Mouse (Mus musculus): ENCODE results near the gene Gabpb1. TPM values are rescaled to one million over a fixed set of nuclear protein-coding genes. Genes with fewer than 3 reads are reported as not detected.
"Not testable (repeated sequence)": the region's sequence is repeated elsewhere in the genome, so short reads cannot be mapped to it uniquely, and the experiment has no call there.

Gene Gabpb1
- total RNA-seq, 4 experiments from 2014 or later: 9.6 to 17.7 (median 14.0) TPM

DNA sequence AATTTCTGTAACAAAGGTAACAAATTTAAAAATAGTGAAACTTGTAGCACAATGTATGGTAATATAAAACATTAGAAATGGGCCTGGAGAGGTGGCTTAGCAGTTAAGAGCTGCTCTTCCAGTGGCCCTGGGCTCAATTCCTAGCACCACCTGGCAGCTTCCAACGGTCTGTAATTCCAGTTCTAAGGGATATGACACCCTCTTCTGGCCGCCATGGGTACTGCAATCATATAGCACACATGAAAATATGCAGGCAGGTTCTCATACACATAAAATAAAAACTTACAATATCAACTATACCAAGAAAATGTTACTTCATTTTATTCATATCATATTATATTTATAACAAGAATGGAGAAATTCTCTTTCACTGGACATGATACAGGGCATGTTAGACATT, 35.8 kb downstream of the Gabpb1 start:
- no peak for DNase-seq (ENCODE audit: low spot score)

DNA sequence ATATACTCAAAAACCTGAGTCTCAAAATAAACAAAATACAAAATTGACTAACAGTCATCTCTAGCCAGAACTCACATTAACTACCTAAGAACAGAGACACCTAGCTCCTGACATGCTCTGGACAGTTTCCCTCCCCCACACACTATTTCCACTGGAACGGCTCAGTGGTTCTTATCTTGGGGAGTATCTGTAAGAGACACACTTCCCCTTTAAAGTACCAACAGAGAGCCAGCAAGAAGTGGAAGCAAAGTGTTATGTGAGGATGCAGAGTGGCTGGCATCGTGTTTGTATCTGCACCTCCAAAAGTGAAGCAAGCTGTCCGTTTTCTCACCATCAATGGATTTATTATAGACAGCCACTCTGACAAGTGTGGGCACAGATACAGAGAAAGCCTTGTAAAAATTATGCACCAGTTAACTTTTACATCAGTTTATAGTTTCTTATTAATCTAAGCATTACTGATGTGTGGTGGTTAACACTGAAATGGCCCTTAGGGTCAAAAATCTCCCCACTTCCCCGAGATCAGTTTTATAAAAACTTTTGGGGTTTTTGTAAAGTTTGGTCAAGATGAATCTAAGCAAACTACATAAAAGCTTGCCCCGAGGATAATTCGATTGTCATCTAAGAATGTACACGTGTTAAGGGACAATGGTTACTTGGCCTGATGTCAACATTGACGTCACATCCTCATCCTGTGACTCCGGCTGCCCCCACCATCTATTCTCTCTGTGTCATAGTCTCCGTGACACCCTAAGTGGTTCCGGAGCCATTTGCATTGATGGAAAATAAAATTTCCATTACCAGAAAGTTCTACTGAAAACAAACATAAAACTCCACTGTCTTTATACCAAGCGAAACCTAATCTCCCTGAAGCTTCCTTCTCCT, 40.0 kb downstream of the Gabpb1 start:
- DNase-seq (ENCODE audit: low spot score): peak; percentile 68

DNA sequence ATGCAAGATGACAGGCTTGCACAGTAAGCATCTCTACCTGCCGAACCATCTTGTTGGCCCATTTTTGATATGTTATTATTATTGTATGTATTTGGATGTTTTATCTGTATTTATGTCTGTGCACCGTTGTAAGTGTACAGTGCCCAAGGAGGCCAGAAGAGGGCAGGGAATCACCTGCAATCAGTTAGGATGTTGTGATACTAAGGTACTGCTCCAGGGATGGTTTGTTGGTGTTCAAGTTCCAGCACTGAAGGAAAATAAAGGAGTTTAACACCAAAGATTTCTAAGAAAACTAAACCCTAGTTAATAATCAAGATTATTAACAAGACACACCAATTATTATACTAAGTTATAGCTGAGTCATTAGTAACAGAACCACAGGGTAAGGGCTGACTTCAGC, 43.0 kb downstream of the Gabpb1 start:
- DNase-seq (ENCODE audit: low spot score): no peak

DNA sequence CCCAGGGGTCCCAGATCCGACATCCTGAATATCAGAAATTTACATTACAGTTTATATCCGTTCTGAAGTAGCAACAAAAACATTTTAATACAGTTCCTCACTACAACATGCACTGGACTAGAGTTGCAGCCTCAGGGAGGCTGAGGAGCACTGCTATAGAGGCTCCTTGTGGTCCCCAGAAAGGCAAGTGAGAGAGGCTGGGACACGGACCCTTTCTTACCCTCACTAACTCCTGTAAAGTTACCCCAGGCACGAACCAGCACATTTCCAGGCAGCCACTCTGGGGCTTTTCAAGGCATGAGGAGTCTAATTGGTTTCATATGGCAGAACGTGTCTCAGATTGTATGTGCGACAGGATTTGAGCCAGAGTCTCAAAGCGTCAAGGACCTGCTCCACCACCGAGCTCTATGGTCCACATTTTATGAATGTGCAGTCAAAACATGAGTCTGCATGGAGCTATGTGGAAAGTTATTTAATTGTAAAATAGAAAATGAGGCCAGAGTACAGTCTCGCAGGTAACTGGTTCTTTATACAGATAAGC, 47.6 kb downstream of the Gabpb1 start:
- no peak for DNase-seq (ENCODE audit: low spot score)

DNA sequence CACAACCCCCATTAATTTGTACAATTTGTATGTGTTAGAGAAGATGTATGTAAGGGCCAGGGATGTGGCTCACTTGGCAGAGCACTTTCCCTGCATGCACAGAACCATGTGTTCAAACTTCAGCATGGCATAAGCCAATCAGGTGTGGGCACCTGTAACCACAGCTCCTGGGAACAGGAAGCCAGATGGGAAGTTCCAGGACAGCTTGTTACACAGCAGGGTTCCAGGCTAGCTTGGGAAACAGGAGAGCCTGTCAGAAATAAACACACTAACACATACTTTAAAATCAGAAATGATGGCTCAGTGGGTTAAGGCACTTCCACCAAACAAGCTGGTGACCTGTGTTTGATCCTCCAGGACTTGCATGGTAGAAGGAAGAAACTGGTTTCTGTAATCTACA, 53.0 kb downstream of the Gabpb1 start:
- no peak for DNase-seq (ENCODE audit: low spot score)

DNA sequence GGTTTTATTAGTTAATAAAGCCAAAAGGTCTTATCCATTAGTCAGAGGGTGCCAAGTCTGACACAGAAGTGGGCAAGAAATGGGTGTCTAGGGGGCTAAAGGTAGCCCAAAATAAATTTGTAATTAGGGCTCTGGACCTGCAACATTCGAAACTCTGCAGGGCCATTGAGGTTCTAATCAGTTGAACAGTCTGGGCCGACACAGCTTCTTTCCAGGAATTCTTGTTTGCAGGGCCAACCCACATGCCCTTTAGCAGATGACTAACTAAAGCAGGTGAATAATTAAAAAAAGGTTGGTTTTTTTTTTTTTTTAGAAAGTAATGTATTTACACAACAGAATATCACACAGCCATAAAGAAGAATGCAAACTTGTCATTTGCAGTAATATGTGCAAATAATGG, 53.7 kb downstream of the Gabpb1 start:
- DNase-seq (ENCODE audit: low spot score): no peak

DNA sequence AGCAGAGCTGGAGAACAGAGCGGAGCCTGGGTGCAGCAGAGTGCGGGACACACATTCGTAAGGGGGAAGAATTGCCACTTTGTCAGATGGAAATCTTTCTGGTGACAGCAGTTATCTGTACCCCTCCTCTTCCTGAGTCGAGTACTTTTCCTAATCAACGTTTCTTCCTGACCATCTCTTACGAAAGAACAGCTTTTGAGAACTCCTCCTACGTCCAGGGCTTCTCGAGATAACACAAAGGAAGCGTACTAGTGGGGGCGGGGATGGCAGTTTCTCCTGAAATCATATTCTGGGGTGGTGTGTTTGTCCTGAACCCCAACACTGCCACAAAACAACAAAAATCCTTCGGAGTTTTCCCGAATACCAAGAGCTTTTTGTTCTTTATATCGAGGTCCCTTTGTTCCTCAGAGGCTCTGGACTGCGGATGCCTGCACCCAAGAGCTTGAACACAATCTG, 56.9 kb downstream of the Gabpb1 start, which contains the start of gene Hdc:
Gene Hdc (minus strand): TSS at position 51 of the 456 bp plus-strand sequence.
- no peak for DNase-seq (ENCODE audit: low spot score)

DNA sequence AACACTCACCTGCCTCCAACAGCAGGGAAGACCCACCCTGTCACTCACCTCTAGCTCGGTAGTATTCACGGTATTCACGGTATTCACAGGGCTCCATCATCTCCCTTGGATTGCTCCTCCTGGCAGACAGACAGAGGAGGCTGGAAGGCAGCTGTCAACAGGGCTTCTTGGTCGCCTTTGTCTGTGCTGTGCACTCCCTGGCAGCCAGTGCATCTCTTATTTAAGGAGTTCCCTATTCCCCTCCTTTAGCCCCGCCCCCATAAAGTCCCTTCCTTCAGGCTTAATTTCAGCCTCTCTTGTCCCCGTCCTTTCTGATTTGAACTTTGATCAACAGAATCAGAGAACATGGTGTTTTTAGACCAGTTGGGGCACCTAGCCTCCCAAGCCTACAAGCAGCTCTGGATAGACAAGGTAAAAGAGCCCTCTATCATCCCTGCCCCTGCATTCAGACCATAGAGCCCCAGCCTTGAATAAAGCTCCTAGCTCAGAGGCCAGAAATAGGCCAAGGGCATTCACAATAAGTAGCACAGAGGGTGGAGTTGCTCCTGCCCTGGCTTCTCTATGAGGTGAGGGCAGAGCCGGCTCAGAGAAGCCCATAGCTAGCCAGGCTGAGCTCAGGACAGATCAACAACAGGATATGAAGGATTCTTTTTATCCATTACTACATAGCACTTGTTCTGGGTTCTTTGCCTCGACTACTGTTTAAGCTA, 57.5 kb downstream of the Gabpb1 start:
- DNase-seq (ENCODE audit: low spot score): no peak

DNA sequence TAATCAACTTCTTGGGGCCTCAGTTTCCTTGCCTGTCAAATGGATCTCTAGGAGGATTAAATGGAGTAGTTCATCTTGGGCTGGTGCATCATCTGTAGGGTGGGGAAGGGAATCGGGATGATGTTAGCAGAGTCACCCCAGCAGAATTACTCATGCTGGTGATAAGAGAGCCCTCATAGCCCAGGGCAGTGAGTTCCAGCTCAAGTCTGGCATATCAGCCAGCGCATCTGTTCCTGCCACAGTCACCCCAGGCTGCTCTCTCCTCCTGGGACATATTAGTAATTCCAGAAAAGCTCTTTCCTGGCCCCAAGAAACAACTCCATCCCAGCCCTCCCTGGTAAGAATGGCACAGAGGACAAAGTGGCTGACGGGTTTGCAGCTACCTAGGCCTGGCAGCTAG, 60.8 kb downstream of the Gabpb1 start:
- DNase-seq (ENCODE audit: low spot score): no peak

DNA sequence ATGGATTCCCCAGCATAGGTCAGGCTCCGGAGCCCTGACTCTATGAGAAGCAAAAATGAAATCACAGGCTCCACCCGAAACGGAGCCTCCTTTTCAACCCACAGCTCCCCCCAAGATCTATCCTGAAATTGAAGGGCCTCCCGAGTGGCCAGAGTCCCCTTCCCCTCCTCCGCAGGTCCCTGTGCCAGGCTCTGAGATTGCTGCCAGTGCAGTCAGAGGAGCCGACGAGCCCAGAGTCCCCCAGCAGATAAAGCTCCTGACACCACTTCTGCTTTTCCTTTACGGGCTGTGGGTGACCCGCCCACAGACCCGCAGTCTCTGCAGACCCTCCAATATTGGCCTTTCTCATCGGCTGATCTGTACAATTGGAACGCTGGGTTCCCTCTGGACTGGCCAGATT, 66.5 kb downstream of the Gabpb1 start:
- DNase-seq (ENCODE audit: low spot score): not testable (repeated sequence)

DNA sequence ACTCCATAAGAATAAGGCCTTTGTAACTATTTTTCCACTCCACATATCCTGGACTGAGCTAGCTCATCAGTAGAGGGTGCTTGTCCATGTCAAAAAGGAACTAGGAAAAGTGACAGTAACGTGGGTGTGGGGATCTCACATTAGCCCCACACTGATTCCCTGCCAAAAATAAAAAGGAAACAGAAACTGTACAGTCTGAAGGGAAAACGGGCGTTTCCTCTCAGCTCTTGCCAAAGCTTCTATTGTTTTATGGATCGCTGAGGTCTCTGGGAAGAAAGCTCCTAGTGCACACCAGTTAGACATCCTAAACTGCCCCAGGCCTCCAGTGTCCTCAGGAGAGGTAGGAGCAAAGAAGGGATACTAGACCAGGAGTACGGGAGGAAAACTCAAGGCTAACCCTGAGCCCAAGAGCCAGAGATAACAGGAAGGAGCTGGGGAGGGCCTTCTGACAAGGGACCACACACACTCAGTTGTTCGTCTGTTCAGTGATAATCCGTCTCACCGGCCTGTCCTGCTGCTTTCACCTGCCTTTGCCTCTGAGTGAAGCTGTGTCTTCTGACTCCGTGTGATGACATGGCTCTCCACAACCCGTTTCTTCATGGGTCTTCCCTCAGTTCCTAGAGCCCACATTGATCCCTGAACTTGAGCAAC, 68.5 kb downstream of the Gabpb1 start:
- peak; percentile 62 for DNase-seq (ENCODE audit: low spot score)

DNA sequence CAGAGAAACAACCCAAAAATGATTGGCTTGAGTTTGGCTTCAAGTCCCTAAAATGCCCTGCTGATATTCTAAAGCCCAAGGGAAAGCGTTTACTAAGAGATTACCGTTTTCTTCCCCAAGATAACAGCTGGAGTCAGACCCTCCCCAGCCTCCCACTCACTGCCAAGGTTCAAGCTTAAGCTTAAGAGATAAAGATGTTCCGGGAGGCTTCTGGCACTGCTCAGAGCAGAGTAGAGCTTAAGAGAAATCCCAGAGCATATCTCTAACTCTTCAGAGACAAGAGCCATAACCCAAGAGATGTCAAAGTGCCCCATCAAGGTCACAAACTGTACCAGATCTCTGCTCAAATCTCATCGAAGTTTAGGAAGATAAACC, 69.5 kb downstream of the Gabpb1 start:
- no peak for DNase-seq (ENCODE audit: low spot score)

DNA sequence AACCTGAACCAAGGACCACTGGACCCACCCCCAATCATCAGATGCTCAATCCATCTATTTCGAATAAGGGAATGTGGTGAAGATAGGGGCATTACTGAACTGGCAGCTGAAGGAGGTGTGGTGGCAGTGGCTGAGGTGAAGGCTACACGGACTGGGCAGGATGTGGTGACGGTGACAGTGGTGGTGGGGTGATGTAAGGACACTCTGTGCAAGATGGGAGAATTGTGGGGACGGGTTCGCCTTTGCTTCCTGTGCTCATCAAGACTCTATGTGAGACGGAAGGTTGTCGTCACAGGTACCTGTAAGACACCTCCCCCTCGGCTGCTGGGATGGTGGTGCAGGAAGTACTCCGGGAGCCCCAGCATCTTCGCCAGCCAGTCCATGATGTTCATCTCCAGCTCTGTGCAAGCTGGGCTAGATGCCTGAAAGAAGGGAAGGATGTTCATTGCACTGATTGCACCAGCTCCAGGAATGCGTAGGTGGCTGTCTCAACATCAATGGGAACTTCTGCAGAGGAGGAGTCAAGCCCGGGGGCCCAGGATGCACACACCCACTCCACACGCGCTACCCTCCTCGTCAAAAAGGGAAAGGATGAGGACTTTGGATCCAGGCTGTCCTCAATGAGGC, 70.0 kb downstream of the Gabpb1 start:
- no peak for DNase-seq (ENCODE audit: low spot score)

DNA sequence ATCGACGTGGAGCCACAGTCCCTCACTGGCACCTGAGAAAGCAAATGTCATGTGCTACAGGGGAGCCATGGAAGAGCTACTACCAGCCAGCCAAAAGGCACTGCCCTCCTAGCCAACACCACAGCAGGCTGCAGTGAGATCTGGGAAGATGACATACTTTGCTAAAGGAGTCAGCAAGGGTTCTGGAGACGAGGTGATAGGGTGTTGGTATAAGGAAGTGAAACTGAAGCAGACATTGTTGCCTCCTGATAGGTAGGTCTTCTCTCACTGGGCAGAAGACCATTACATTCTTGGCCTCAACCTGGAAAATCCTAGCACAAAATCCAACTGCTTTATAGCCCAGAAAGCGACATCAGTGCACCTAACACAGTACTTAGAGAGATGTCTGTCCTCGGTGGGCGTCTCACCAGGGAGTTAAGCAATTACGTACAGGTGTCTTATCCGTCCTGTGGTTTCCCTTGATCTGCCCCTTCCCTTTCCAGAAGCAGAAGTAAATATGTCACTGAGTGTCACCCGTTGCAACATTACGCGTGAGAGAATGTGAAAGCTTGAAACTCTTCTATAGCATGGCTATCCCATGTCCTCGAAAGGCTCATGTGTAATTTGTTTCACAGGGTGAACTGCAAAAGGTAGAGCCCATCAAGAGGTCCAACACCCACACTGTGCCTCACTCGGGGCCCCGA, 74.1 kb downstream of the Gabpb1 start:
- DNase-seq (ENCODE audit: low spot score): no peak

DNA sequence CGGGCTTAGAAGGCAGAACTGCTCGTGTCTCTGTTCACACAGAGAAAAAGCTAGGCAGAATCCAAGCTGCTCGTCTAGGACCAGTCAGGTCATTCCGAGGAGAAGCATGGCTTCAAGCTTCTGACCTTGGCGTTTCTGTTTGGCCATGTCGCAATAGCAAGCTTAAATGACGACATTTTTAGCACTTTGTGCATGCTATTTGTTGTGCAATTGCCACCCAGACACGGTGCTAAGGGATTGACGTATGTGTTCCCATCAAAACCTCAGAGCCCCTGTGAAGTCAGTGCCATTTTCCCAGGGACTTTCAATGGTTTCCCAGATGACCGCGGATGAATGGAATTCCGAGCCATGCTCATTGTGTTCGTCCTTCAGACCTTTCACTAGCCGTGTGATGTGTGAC, 75.6 kb downstream of the Gabpb1 start:
- DNase-seq (ENCODE audit: low spot score): no peak

DNA sequence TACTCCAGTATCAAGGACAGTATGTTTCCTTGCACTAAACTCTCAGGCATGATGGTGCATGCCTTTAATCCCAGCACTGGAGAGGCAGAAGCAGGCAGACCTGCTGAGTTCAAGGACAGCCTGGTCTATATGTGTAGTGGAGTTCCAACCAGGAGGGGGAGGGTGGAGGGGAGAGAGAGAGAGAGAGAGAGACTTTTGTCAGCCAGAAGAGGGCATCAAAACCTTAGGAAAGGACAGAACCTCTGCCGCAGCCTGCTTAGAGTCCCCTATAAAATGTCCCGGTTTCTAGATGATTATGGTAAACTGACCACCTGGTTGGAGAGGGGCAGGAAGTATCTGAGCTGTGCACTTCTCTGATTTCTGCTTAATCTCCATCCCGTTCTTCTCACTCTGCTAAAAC, 77.1 kb downstream of the Gabpb1 start:
- no peak for DNase-seq (ENCODE audit: low spot score)

DNA sequence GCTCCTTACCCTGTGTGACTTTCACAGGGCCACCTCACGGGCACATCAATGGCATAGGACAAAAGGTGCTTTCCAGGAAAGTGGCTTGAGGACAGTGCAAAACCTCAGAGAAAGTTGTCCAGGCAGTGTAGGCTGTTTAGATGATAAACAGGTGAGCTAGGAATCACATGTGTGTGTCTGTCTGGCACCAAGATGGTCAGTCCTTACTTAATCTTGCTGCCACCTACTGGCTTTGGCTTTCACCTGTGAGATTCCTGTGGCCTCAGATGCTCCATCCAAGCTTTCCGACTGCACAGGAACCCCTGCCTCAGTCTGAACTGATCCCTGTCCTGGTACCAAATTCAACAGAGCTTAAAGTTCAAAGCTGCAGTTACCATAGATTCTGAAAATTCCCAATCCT, 77.8 kb downstream of the Gabpb1 start:
- no peak for DNase-seq (ENCODE audit: low spot score)

DNA sequence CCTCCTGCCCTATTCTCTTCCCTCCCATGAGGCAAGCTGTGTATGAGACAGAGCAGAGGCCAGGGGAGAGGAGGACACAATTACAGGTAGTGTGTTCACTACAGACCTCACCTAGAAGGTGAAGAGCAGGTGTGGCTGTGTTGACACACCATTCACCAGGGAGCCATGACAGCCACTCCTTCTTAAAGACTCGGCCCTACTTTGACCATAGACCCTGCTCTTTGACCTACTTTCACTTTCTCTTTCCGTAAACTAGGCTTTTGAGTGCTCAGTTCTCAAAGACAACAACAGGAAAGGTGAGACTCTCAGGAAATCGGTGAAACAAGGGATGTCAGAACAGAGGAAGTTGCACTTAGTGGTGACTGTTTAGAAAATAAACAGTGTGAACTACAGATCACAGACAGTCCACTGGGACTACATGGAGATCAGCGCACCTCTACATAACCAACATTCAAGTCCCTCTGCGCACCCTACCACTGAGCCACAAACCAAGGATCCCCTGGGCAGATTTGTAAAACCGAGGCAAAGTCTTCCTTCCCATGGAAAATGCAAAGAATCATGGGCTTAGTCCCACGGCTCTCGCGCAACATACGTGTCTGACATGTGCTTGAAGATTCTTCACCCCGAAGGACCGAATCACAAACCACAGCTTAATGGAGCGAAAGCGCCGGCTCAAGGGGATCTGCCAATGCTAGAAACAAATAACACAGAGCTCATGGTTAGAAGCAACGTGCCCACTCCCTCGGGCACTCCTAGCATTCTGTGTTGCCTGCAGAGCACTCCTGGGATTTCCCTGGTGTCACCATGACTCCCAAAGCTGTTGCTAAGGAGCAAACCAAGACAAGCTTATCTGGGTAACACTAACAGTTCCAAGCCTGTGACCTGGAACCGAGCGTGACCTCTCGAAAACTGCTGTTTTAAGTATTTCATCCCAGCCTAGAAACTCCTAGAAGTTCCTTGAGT, 78.6 kb downstream of the Gabpb1 start:
- no peak for DNase-seq (ENCODE audit: low spot score)

DNA sequence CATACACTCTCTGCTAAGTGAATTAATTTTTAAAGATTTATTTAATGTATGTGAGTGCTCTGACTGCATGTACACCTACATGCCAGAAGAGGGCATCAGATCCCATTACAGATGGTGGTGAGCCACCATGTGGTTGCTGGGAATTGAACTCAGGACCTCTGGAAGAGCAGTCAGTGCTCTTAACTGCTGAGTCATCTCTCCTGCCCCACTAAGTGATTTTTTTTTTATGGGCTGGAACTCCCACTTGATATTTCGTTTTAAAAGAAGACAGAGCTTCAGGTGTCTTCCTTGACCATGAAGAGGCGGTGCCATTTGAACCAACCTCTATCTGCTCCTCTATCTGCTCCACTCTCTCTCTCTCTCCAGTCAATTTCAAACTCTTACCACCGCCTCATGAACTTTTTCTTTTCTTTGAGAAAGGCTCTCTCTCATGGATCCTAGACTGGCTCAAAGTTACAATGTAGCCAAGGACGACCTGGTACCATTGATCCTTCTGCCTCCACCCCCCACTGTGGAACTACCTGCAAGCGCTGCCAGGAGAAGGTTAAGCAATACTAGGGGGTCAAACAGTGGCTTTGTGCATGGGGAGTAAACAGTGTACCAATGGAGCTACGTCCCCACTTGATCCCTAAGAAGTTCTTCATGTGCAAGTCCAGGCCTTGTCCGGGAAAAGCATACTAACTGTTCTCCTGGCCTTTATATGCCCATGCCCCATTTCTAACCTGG, 79.6 kb downstream of the Gabpb1 start:
- DNase-seq (ENCODE audit: low spot score): no peak

Measured in heart, adult 8-10 months (tissue).